Mouse (Mus musculus) erythroblast, adult 5-6 weeks (primary cell): ENCODE results near the gene Ksr2. TPM values are rescaled to one million over a fixed set of nuclear protein-coding genes. Genes with fewer than 3 reads are reported as not detected.
"Not testable (repeated sequence)": the region's sequence is repeated elsewhere in the genome, so short reads cannot be mapped to it uniquely, and the experiment has no call there.

Source experiments
- ATAC-seq: replicated peaks from 2 replicates; pipeline ENCODE4 v1.8.0; 2016; ENCODE audit warnings: moderate number of reproducible peaks, mild to moderate bottlenecking, moderate TSS enrichment, inconsistent platforms; ENCODE audit not compliant: poor library complexity, low FRiP score, severe bottlenecking
- total RNA-seq, 2 experiments: library from RNA; stranded (forward) in 1 of 2; stranded (reverse) in 1 of 2; fragments of 150-400 nt in 1 of 2; fragments of 200-764, 138-1000 nt in 1 of 2; gene quantifications; 2 replicates each; pipeline versions ENCODE4 v1.2.3 to v1.2.4; 2015 to 2017; ENCODE audit warnings: low replicate concordance in 2 of 2

Gene Ksr2
- total RNA-seq, 2 experiments from 2014 or later: not detected

DNA sequence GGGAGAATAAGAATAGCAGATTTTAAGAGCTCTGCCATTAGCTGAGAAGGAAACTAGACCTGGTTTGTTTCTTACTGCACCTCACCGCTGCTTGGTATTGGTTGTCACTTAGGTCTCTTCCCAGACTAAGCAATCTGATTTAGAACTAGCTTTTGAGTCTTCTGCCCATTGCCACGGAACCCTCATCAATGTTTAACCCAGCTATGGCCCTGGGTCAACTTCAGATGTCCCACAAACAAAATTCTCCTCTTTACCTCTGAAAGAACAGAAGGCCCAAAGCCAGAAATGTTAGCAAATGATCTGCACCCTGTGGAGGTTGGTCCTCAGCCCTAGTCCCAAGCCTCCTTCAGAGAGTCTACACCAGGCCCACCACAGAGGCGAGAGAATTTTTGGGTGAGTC, 167.9 kb downstream of the Ksr2 start:
- ATAC-seq: no peak

DNA sequence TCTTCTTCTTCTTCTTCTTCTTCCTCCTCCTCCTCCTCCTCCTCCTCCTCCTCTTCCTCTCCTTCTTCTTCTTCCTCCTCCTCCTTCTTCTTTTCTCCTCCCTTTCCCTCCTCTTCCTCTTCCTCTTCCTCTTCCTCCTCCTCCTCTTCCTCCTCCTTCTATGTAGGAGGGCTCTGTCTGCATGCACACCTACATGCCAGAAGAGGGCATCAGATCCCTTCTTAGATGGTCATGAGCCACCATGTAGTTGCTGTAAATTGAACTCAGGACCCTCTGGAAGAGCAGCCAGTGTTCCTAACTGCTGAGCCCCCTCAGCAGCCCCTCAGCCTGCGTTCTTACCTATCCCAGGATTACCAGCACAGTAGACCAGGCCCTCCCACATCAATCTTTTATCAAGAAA, 170.6 kb downstream of the Ksr2 start:
- ATAC-seq: no peak

- ATAC-seq: no peak
These were observed 175.5 kb downstream of the Ksr2 start for GRCm38 (mm10) chr5:117589266-117589665.

GRCm38 (mm10) chr5:117593273-117593672, 179.5 kb downstream of the Ksr2 start:
- no peak for ATAC-seq

DNA sequence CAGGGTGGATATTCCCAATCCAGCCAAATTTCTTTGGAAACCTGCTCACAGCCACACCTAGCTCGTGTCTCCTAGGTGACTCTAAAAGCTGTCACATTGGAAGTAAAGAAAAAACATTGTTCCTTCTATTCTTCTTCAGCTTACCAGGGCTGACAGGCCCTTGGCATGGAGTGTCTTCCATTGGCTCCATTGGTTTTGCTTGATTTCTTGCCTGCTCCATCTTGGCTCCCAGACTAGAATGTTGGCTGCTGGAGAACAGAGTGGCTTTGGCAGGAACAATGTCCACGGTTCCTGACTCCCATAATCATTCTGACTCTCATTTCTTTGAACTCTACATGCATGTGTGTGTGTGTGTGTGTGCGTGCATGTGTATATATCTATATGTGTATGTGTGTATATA, 183.0 kb downstream of the Ksr2 start:
- no peak for ATAC-seq

- no peak for ATAC-seq
These were observed 188.2 kb downstream of the Ksr2 start for GRCm38 (mm10) chr5:117602026-117602425.

DNA sequence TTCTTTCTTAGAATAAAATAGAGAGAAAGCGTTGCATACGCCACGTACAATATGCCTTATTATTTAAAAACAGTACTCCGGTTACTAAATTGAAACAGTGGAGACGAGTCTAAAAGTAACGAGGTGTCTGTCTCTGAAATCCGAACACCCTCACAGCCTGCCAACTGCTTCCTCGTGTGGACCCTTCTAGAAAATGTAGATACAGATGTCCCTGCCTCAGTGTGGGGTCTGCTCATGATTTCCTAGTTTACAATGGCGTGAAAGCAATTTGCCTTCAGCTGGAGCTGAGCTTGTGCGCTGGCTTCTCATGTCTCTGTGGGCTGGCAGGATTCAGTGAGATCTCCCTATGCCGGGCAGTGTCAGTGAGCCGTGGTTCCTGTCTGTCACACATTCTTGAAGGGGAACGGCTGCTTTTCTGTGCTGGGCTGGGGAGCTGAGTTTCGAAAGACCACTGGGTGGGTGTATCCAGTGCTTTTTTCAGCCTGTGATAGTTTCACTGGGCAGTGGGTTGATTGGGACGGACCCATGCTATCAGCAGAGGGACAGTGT, 194.0 kb downstream of the Ksr2 start:
- no peak for ATAC-seq

DNA sequence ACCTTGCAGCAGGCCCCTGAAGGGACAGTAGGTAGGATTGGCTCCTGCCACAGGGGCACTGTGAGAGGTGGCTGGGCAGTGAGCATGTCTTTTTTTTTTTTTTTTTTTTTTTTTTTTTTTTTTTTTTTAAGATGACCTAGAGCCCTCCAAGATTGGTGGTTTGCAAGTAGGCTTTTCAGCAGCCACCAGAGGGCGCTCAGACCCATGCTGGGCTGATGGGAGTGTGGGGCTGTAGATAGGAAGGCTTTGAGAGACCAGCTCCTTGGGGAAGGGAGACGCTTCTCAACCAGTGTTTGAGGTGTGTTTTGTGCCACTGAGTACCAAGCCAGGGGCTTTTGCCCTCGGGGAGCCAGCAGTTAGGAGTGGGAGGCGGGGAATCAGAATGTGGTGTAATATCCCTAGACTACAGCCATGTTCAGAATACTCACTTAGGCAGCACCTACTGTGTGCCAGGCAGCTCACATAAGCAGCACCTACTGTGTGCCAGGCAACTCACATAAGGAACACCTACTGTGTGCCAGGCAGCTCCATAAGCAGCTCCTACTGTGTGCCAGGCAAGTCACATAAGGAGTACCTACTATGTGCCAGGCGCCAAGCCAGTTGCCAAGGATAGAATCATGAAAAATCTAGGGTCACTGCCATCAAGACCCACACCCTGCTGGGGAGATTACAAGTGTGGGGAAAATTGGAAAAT, 200.7 kb downstream of the Ksr2 start:
- no peak for ATAC-seq

DNA sequence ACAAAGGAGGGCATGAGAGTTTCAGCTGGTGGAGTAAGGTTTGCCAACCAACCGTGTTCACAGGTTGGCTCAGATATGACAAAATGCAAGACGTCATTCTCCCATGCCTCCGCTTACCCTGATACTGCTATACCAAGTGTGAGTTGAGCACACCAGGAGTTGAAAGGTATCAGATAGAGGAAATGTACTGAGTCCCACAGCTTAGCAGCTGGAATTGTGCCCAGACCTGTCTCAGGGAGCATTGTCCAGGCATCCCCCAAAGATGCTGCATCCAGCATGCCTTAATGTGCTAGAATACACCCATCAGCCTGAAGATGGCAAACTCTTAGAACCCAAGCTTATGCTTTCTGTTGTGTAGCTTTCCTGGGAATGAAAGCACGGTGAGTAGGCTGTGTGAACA, 206.5 kb downstream of the Ksr2 start:
- ATAC-seq: no peak

DNA sequence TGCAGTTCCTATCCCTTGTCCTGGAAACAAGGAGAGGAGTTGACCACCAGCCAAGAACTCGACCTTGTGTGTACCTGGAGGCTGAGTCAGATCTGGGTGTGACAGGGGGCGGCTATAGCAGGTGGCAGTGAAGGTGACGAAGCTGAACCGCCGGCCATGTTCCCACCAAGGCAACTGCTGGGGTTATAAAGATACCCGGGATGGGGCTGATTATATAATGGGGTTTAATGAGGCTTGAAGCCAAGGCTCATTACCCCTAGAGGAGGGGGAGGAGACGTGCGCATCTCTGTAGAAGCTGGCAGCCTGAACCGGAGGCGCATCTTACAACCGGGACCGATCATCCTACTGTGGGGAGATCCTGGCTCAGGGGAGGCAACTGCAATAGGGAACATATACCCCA, 208.4 kb downstream of the Ksr2 start:
- no peak for ATAC-seq

- ATAC-seq: not testable (repeated sequence)
These were observed 209.4 kb downstream of the Ksr2 start for GRCm38 (mm10) chr5:117623206-117623605.

- no peak for ATAC-seq
These were observed 213.1 kb downstream of the Ksr2 start for GRCm38 (mm10) chr5:117626907-117627306.

GRCm38 (mm10) chr5:117628351-117628750, 214.6 kb downstream of the Ksr2 start:
- no peak for ATAC-seq

GRCm38 (mm10) chr5:117629570-117629969, 215.8 kb downstream of the Ksr2 start:
- ATAC-seq: no peak

- ATAC-seq: no peak
These were observed 221.4 kb downstream of the Ksr2 start for GRCm38 (mm10) chr5:117635211-117635610.

- no peak for ATAC-seq
These were observed 222.0 kb downstream of the Ksr2 start for GRCm38 (mm10) chr5:117635838-117636237.

- ATAC-seq: no peak
These were observed 227.8 kb downstream of the Ksr2 start for GRCm38 (mm10) chr5:117641585-117641984.

DNA sequence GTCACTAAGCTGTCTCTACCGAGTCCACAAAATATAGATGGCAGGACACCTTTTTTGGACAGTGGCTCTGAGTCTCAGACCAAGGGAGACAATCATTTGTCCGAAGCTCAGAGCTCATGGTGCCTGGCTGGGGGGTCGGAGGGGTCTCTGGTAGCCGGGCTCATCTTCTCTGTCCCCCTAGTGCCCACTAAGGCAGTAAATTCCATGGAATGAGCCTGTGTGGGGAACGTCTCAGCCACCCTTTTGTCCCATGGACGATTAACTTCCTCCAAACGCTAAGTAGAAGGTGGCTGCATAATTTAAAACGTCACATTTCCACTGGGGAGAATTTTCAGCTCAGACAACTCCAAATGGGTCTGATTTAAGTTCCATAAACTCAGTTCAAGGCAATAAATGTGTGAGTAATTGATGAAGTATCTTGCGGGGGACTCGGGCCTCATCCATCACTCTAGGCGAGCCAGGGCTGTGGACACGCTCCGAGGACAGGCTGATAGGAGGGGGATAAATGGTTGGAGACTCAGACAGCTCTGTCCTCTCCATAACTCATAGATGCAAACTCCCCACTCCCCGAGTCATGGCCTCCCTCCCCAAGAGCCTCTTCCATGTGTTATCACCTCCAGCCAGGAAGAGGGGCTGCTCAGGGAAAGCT, 237.6 kb downstream of the Ksr2 start:
- no peak for ATAC-seq

GRCm38 (mm10) chr5:117658641-117659040, 244.8 kb downstream of the Ksr2 start:
- ATAC-seq: no peak

DNA sequence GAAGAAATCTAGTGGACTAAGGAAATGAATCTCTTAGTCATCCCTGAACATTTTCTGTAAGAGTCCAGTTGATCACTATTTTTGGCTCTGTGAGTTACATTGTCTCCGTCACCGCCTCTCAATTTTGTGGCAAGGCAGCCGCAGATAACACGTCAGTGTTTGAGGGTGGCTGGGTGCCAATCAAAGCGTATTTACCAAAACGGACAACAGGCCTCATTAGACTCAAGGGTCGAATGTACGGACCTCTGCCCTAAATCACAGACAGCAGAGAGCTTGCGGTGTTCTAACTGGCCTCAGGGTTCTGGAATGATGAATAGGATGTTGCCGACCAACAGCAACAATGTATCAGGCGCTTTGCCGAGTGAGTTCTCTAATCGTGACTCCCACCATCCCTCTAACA, 245.8 kb downstream of the Ksr2 start:
- no peak for ATAC-seq

DNA sequence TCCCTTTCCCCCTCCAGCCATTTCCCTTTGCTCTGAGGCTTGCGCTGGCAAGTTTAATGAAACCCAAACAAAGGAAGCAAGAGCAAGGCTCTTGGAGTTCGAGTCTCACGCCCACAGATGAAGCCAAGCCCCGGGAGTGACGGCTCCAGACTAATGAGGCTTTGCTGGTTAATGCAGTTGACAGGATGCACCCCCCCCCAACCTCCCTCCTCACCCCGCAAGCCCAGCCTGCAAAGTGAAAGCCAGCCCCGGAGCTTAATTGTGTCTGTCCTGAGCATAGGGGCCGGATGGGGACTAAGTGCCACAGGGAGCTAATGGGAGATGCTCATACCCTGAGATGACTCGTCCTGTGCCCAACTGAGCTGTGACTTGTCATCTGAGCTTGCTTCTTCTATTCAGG, 251.4 kb downstream of the Ksr2 start:
- no peak for ATAC-seq
